Mouse (Mus musculus) CH12.LX (cell line): ENCODE data around the gene Ntm. TPM values are rescaled to one million over a fixed set of nuclear protein-coding genes. Genes with fewer than 3 reads are reported as not detected.

Experiments
- DNase-seq: peaks from one replicate; pipeline ENCODE4 v3.0.0-alpha.2; 2013; ENCODE audit errors: extremely low read depth
- H3K27ac ChIP-seq: 2 replicates; pipeline ENCODE4 v1.5.1; 2012; ENCODE audit warnings: low read depth, mild to moderate bottlenecking, control low read depth, moderate library complexity; ENCODE audit not compliant: insufficient read depth
- H3K27me3 ChIP-seq: replicated peaks from 2 replicates; pipeline ENCODE3; 2012; ENCODE audit warnings: inconsistent platforms
- H3K36me3 ChIP-seq, 2 experiments: replicated peaks in 1 of 2; 2 replicates each; pipeline versions ENCODE3 to v1.6.1; 2012; ENCODE audit warnings: inconsistent platforms in 1 of 2, low read length in 1 of 2, mild to moderate bottlenecking in 1 of 2, mixed read lengths in 1 of 2, moderate library complexity in 1 of 2; ENCODE audit not compliant: control insufficient read depth in 1 of 2, insufficient read depth in 1 of 2
- H3K4me1 ChIP-seq, 2 experiments: 2 replicates each; pipeline ENCODE4 v1.6.1; 2012; ENCODE audit warnings: inconsistent platforms in 1 of 2, moderate library complexity in 1 of 2; ENCODE audit not compliant: insufficient read depth in 2 of 2, control insufficient read depth in 1 of 2
- H3K4me2 ChIP-seq: 2 replicates; pipeline ENCODE4 v1.6.1; 2012; ENCODE audit warnings: low read depth, mild to moderate bottlenecking, control low read depth; ENCODE audit not compliant: poor library complexity, insufficient read depth, severe bottlenecking
- H3K4me3 ChIP-seq, 3 experiments: fragments of 150-350 bp in 1 of 3; sonication (generic) in 1 of 3; replicated peaks in 1 of 3; 2 replicates each; pipeline versions ENCODE3 to v1.5.1; 2011 to 2012; ENCODE audit warnings: low read depth in 2 of 3, low read length in 2 of 3, mild to moderate bottlenecking in 2 of 3, moderate library complexity in 2 of 3, control low read depth in 1 of 3, improper control_type of control experiment in 1 of 3, inconsistent platforms in 1 of 3, mixed read lengths in 1 of 3; ENCODE audit not compliant: poor library complexity in 1 of 3
- H3K79me2 ChIP-seq: replicated peaks from 2 replicates; pipeline ENCODE4 v1.6.1; 2012; ENCODE audit warnings: mild to moderate bottlenecking, moderate library complexity; ENCODE audit not compliant: control insufficient read depth, poor library complexity, insufficient read depth, severe bottlenecking; ENCODE audit errors: extremely low read depth
- H3K9ac ChIP-seq: 2 replicates; pipeline ENCODE4 v1.6.1; 2012; ENCODE audit warnings: low read depth, mild to moderate bottlenecking, control low read depth, moderate library complexity; ENCODE audit not compliant: insufficient read depth
- H3K9me3 ChIP-seq: replicated peaks from 2 replicates; pipeline ENCODE3; 2012; ENCODE audit warnings: low read length, inconsistent platforms, mixed read lengths
- CHD2 ChIP-seq: IDR thresholded peaks from 2 replicates; pipeline ENCODE4 v1.6.1; 2011; ENCODE audit warnings: low read length, improper control_type of control experiment
- CTCF ChIP-seq, 2 experiments: IDR thresholded peaks in 1 of 2; conservative IDR thresholded peaks in 1 of 2; 2 replicates each; pipeline ENCODE4 v1.5.1; 2011 to 2012; ENCODE audit warnings: low read depth in 2 of 2, low read length in 2 of 2, improper control_type of control experiment in 1 of 2, inconsistent platforms in 1 of 2, mild to moderate bottlenecking in 1 of 2, moderate library complexity in 1 of 2
- E2F4 ChIP-seq: IDR thresholded peaks from 2 replicates; pipeline ENCODE4 v1.6.1; 2011; ENCODE audit warnings: low read depth, low read length, improper control_type of control experiment; ENCODE audit not compliant: insufficient replicate concordance
- EP300 ChIP-seq: IDR thresholded peaks from 2 replicates; pipeline ENCODE4 v1.6.1; 2011; ENCODE audit warnings: low read length, improper control_type of control experiment
- ETS1 ChIP-seq: conservative IDR thresholded peaks from 2 replicates; pipeline ENCODE4 v1.6.1; 2012; ENCODE audit warnings: low read depth, mild to moderate bottlenecking, inconsistent platforms, low read length, improper control_type of control experiment, moderate library complexity
- GABPA ChIP-seq: IDR thresholded peaks from 2 replicates; pipeline ENCODE4 v1.6.1; 2012; ENCODE audit warnings: low read depth, low read length, improper control_type of control experiment, inconsistent platforms; ENCODE audit not compliant: insufficient replicate concordance
- MAFK ChIP-seq: IDR thresholded peaks from 2 replicates; pipeline ENCODE4 v1.6.1; 2011; ENCODE audit warnings: low read length, improper control_type of control experiment; ENCODE audit not compliant: insufficient replicate concordance
- MAZ ChIP-seq: IDR thresholded peaks from 2 replicates; pipeline ENCODE4 v1.6.1; 2012; ENCODE audit warnings: low read depth, mild to moderate bottlenecking, inconsistent platforms, low read length, improper control_type of control experiment, moderate library complexity
- MEF2A ChIP-seq: IDR thresholded peaks from 2 replicates; pipeline ENCODE4 v1.6.1; 2014; ENCODE audit warnings: low read depth, mild to moderate bottlenecking, inconsistent platforms, low read length, improper control_type of control experiment, borderline replicate concordance
- MXI1 ChIP-seq: IDR thresholded peaks from 2 replicates; pipeline ENCODE4 v1.6.1; 2011; ENCODE audit warnings: mild to moderate bottlenecking, low read depth, low read length, improper control_type of control experiment
- MYC ChIP-seq: IDR thresholded peaks from 2 replicates; pipeline ENCODE4 v1.6.1; 2011; ENCODE audit warnings: low read depth, mild to moderate bottlenecking, improper control_type of control experiment, low read length
- NRF1 ChIP-seq: IDR thresholded peaks from 2 replicates; pipeline ENCODE4 v1.6.1; 2014; ENCODE audit warnings: low read depth, mild to moderate bottlenecking, inconsistent platforms, low read length, improper control_type of control experiment, moderate library complexity
- POLR2AphosphoS2 ChIP-seq: IDR thresholded peaks from 2 replicates; pipeline ENCODE4 v1.6.1; 2011; ENCODE audit warnings: low read depth, low read length, improper control_type of control experiment
- RAD21 ChIP-seq: IDR thresholded peaks from 2 replicates; pipeline ENCODE4 v1.6.1; 2011; ENCODE audit warnings: low read depth, mild to moderate bottlenecking, low read length, improper control_type of control experiment, moderate library complexity
- USF2 ChIP-seq: conservative IDR thresholded peaks from 2 replicates; pipeline ENCODE4 v1.6.1; 2011; ENCODE audit warnings: low read depth, low read length, improper control_type of control experiment
- ZC3H11A ChIP-seq: IDR thresholded peaks from 2 replicates; pipeline ENCODE4 v1.6.1; 2012; ENCODE audit warnings: low read depth, mild to moderate bottlenecking, inconsistent platforms, low read length, improper control_type of control experiment
- ZKSCAN1 ChIP-seq: IDR thresholded peaks from 2 replicates; pipeline ENCODE4 v1.6.1; 2012; ENCODE audit warnings: low read depth, inconsistent platforms, low read length, improper control_type of control experiment, borderline replicate concordance
- dilution Hi-C: fragments of 300-500 bp; cut with MboI; formaldehyde crosslinking; loops from 2 replicates; pipeline ENCODE4 v1.14.3; 2020; ENCODE audit warnings: low sequenced_read_pairs; ENCODE audit not compliant: extremely low pct_unique_long_range_greater_than_20kb, extremely low pct_ligation_motif_present
- in situ Hi-C: fragments of 300-500 bp; cut with MboI; formaldehyde crosslinking; loops from 3 replicates; pipeline ENCODE4 v1.14.3; 2019; ENCODE audit warnings: low sequenced_read_pairs, low pct_ligation_motif_present, low pct_unique_long_range_greater_than_20kb, mixed read lengths
- polyA plus RNA-seq: library from polyadenylated mRNA; unstranded; fragments of >175 nt; gene quantifications from 2 replicates; pipeline ENCODE4 v1.2.1, GENCODE M21; 2012; ENCODE audit warnings: low read depth; ENCODE audit not compliant: insufficient read length
- total RNA-seq, 2 experiments: library from RNA; depleted of rRNA; stranded (reverse); fragments of 300-350 nt in 1 of 2; fragments of >200 nt in 1 of 2; gene quantifications; 2 replicates each; pipeline ENCODE4 v1.2.3; 2012 to 2014

Gene Ntm
- total and polyA plus RNA-seq, 3 experiments: not detected

GRCm38 (mm10) chr9:29393136-29393535 is 569.8 kb downstream of the Ntm start:
- H3K27me3 ChIP-seq: no peaks in the 10 kb centered on the region

GRCm38 (mm10) chr9:29390796-29391517 is 572.0 kb downstream of the Ntm start:
- H3K9me3 ChIP-seq: peaks cover 69% of the 10 kb centered on the region
- dilution Hi-C loops (no loop called here), in situ Hi-C loops (no loop called here)
- H3K36me3 ChIP-seq: no peaks in the 10 kb centered on the region
- DNase-seq: no peak
- H3K79me2 ChIP-seq: no peaks in the 10 kb centered on the region
- no peak overlapping the region for H3K4me2 ChIP-seq
- no peaks in the 10 kb centered on the region for H3K27me3 ChIP-seq
- H3K4me1 ChIP-seq: no peaks in the 10 kb centered on the region
- no peak for TF ChIP-seq CHD2
- no peak for TF ChIP-seq E2F4
- TF ChIP-seq MEF2A: no peak
- TF ChIP-seq GABPA: no peak
- H3K27ac ChIP-seq: no peak overlapping the region
- H3K4me3 ChIP-seq: no peak overlapping the region
- H3K9ac ChIP-seq: no peak overlapping the region

More at GRCm38 (mm10) chr9:29393136-29393535, 569.8 kb downstream of the Ntm start:
- no peak overlapping the region for H3K4me2 ChIP-seq
- no peaks in the 10 kb centered on the region for H3K4me1 ChIP-seq
- no peak overlapping the region for H3K27ac ChIP-seq
- no peaks in the 10 kb centered on the region for H3K36me3 ChIP-seq
- peaks cover 74% of the 10 kb centered on the region for H3K9me3 ChIP-seq
- in situ Hi-C loops: no loop called here
- no peak overlapping the region for H3K9ac ChIP-seq
- H3K79me2 ChIP-seq: no peaks in the 10 kb centered on the region
- TF ChIP-seq MYC (no peak), EP300 (no peak)
- TF ChIP-seq, all 38 proteins: peak for 0
- dilution Hi-C loops: no loop called here
- no peak for DNase-seq
- H3K4me3 ChIP-seq: no peak overlapping the region

- no peak overlapping the region for H3K9ac ChIP-seq
- no peaks in the 10 kb centered on the region for H3K27me3 ChIP-seq
- DNase-seq: no peak
- H3K36me3 ChIP-seq: no peaks in the 10 kb centered on the region
- TF ChIP-seq USF2 (no peak), ZKSCAN1 (no peak), MAZ (no peak), POLR2AphosphoS2 (no peak), CTCF (conservative IDR thresholded peaks at IDR 0.05 in 1 of 2, IDR thresholded peaks at IDR 0.05 in 1 of 2; ENCODE audit: low read depth in 2 of 2, low read length in 2 of 2) (no peak), RAD21 (no peak), MAFK (no peak), GABPA (no peak), ETS1 (no peak), ZC3H11A (no peak), NRF1 (no peak), MXI1 (no peak)
- no peak overlapping the region for H3K4me3 ChIP-seq
- peaks cover 73% of the 10 kb centered on the region for H3K9me3 ChIP-seq
- no peaks in the 10 kb centered on the region for H3K4me1 ChIP-seq
- H3K27ac ChIP-seq: no peak overlapping the region
- no peak overlapping the region for H3K4me2 ChIP-seq
- dilution Hi-C loops (no loop called here), in situ Hi-C loops (no loop called here)
- H3K79me2 ChIP-seq: no peaks in the 10 kb centered on the region
These were observed 573.7 kb downstream of the Ntm start for GRCm38 (mm10) chr9:29389224-29389623.
